Mouse (Mus musculus) embryonic stem cell, embryonic (primary cell): ENCODE results near the gene Txndc11.

Experiments used
- CTCF ChIA-PET, 4 experiments: fragments of 300-600 bp in 2 of 4; fragments of 350-600 bp in 2 of 4; sonication (Branson Sonifier 250); formaldehyde crosslinking; loops; one replicate each; lab custom pipeline; 2022; ENCODE audit warnings: inconsistent platforms in 2 of 4; lab: Charles Lee
- POLR2A ChIA-PET, 4 experiments: fragments of 300-600 bp in 2 of 4; fragments of 350-600 bp in 2 of 4; sonication (Branson Sonifier 250); formaldehyde crosslinking; loops; one replicate each; lab custom pipeline; 2022; ENCODE audit warnings: antibody characterized with exemption in 4 of 4, inconsistent platforms in 1 of 4; lab: Charles Lee

Txndc11 gene

DNA sequence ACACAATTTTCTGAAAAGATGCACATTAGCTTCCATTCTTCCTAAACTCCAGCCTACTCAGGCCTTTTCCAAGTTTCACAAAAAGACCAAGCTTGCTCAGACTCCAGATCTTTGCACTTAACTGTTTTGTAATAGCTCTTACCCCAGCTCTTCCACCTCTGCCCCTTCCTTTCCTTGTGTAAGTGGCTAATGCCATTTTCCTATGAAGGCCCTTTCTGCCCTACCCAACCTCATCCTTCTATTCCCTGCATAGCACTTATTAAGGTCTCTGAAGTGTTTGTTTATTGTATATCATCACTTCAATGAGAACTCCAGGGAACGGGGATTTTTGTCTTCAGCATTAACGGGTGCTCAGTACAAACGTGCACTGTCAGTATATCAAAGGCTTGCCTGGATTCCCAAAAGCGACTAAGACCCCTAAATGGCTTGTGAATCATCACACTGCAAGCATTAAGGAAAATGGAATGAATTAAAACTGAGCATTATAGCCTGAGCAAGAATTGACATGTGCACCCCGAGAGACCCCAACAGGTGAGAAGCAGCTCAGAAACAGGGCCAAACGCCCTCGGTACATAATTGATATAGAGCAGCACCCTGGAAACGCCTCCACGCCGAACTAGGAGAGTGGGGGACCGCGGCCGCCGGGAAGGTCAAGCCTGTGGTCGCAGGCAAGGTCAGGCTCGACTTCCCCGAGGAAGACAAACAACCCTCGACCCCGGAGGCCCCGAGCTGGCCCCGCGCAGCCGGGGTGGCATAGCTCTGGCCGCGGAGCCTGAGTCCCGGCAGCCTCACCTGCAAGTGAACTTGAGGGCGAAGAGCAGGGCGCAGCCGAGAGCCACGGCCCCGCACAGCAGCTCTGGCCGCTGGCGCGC is 738 bp downstream of the Txndc11 start:
- ChIA-PET POLR2A (interaction anchor here (0.6 to 2.9 kb wide), 51 partner anchors 9 to 434 kb away, joined by 3 to 18 read pairs (median 4); partner anchors contain the start of genes Zc3h7a (in 3 of the 4), Gspt1 (in 2 of the 4), Litaf (in 1 of the 4) and Rsl1d1 (in 1 of the 4)), CTCF (interaction anchor here in 2 of 4 experiments (1.2 to 1.3 kb wide), 2 partner anchors 40 to 41 kb away, joined by 3 to 4 read pairs; no protein-coding TSS in a partner anchor)

DNA sequence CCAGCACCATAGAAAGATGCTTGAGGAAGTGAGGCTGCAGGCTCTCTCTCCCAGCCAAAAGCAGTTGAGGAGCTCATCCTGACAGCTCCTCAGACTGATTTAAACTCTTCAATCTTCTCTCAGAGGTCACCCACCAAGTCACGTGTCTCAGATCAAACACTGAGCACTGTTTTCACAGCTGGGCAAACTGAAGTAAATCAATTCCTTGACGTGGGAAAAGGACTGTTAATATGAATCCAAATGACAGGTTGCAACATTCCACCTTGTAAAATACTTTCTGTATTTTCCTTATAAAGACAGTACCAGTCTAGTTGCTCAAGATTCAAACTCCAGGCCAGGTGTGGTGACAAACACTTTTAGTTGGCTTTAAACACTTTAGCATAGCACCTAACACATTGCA is 1.6 kb downstream of the Txndc11 start:
- ChIA-PET POLR2A (interaction anchor here in 2 of 4 experiments (0.9 to 2.9 kb wide), 21 partner anchors 10 to 227 kb away, joined by 3 to 18 read pairs (median 5); partner anchors contain the start of genes Gspt1 (in 2 of the 2), Litaf (in 1 of the 2), Rsl1d1 (in 1 of the 2) and Zc3h7a (in 1 of the 2)), CTCF (no interaction called here)

DNA sequence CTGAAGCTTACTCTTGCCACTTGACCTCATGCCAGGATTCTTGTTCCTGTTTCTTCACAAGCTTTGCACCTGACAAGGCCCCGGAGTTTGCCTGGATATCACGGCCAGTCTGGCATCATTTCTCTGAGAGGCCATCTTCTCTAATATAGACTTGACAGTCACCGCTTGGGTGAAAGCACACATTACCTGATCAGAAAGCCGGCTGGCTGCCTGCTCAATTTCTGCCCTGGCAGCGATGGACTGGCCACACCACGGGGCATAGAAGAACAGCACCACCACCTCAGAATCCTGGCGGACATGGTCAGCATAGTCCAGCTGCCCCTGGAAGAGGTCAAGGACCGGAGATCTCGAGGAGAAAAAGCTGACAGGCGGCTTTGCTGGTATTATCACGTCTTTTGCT is 6.1 kb downstream of the Txndc11 start:
- ChIA-PET POLR2A (interaction anchor here in 1 of 4 experiments (0.8 to 1.1 kb wide), 3 partner anchors 12 to 232 kb away, joined by 3 read pairs; partner anchors contain the start of gene Rsl1d1), CTCF (no interaction called here)

DNA sequence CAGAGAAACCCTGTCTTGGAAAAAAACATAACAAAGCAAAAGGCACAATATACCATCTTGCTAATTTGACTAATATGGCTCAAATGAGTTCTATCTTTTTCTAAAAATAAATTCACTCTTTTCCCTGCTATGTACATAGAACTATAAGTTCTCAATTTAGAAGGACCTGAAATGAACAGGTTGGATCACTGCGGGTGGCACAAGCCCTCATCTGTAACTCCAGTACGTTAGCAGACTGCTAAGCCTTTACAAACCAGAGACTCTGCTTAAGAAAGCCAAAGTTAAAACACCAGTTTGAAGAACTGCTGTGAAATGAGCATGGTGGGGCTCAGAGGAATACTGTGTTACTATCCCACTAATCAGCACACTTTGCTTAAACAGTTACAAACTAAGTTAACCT is 9.1 kb downstream of the Txndc11 start:
- CTCF ChIA-PET, result no interaction called here
- POLR2A ChIA-PET, result interaction anchor here in 1 of 4 experiments (1.5 kb wide), 1 partner anchor 10 kb away, joined by 3 read pairs; no protein-coding TSS in a partner anchor

DNA sequence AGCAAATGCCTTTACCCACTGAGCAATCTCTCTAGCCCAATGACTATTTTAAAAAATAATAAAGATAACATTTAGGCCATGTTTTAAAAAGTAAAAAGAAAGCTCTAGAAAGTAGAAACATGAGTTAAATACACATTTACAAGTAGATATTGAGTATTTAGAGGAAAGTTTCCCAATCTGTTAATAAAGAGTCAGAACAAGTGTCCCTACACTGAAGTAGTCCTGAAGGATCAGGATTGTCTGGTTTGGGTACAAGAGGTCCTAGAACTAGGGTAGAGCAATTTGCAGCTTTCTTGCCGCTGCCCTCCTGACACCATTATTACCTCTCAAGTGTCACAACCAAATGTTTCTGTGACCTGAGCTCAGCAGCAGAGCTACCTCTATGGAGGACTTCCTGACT is 10.3 kb downstream of the Txndc11 start:
- ChIA-PET POLR2A (interaction anchor here in 2 of 4 experiments (0.7 to 1.3 kb wide), 4 partner anchors 8 to 293 kb away, joined by 3 to 5 read pairs (median 3); partner anchors contain the start of gene Snx29 (in 1 of the 2)), CTCF (no interaction called here)

DNA sequence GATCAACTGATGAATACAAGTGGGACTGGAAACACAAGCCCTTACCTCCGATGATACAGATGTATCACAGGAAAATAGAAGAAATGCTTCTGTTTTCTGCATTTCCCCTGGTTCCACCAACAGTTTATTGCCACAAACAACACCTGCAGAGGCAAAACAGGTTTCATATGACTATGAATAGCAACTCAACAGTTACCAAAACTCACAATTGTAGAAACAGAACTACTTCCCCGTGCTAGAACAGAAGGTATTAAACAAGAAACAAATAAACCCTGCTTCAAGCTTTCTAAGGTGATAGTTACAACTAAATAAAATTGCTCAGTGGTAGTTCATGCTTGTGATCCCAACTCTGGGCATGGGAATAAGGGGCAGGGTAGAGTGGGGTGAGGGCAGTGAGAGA is 11.8 kb downstream of the Txndc11 start:
- ChIA-PET CTCF (interaction anchor here in 1 of 4 experiments (0.8 kb wide), 1 partner anchor 13 kb away, joined by 3 read pairs; no protein-coding TSS in a partner anchor), POLR2A (interaction anchor here in 2 of 4 experiments (1.0 to 1.5 kb wide), 3 partner anchors 10 to 52 kb away, joined by 3 read pairs; no protein-coding TSS in a partner anchor)

DNA sequence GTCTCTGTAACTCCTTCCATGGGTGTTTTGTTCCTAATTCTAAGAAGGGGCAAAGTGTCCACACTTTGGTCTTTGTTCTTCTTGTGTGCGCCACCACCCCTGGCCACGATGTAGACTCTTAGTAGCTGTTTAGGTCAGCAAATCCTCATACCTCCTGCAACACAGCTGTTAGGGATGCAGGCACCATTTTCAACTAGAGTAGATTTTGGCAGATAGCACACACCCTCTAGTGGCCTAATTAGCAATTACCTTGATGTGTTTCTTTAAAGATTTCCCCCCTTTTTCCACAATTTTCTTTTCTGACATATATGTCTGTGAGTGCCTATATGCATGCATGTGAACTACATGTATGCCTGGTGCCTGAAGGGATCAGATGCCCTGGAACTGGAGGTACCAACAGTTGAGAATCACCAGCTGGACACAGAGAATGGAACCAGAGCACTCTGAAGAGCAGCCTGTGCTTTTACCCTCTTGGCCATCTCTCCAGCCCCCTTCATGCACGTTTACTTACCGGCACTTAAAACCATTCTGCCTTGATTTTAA is 25.2 kb downstream of the Txndc11 start:
- ChIA-PET CTCF (interaction anchor here in 3 of 4 experiments (0.7 to 2.2 kb wide), 19 partner anchors 8 to 253 kb away, joined by 3 to 22 read pairs (median 3); partner anchors contain the start of gene Litaf (in 1 of the 3)), POLR2A (interaction anchor here in 3 of 4 experiments (0.6 to 1.6 kb wide), 6 partner anchors 35 to 332 kb away, joined by 3 to 8 read pairs (median 4); no protein-coding TSS in a partner anchor)

DNA sequence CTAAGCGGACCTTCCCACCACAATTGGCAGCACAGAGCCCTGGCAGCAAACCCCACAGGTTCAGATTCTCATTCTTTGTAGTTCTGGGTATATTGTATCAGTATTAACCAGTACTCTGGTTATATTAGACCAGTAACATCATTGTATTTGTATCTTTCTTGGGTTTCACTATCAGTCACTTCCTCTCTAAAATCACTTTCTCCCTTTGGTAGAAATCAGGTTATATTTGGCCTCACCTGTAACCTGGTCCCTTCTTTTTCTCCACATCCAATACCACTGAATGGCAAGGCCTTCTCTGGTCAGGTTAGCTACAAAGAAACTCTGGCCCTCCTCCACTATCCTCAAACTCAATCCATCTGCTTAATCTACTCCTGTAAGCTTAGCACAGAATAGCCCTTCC is 29.5 kb downstream of the Txndc11 start:
- POLR2A ChIA-PET, result interaction anchor here in 2 of 4 experiments (0.9 to 1.3 kb wide), 2 partner anchors 34 to 59 kb away, joined by 3 read pairs; no protein-coding TSS in a partner anchor
- CTCF ChIA-PET, result no interaction called here

DNA sequence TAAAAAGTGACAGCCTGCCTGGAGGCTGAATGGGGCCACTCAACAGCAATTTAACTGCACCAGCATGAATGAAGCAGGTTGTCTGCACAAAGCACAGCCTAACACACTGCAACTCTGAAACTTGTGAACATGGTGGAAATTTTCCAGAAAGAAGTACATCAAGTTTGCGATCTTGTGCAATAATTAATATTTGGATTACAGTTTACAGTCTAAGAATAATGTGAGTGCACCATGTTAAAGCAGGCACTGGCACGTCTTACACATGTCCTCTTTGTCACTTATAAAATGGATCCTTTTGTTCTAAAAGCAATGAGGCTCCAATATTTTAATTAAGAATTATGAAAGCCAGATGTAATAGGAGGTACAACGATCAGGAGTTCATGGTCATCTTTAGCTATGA is 37.1 kb downstream of the Txndc11 start:
- ChIA-PET CTCF (interaction anchor here in 1 of 4 experiments (1.0 kb wide), 1 partner anchor 11 kb away, joined by 3 read pairs; no protein-coding TSS in a partner anchor), POLR2A (no interaction called here)

DNA sequence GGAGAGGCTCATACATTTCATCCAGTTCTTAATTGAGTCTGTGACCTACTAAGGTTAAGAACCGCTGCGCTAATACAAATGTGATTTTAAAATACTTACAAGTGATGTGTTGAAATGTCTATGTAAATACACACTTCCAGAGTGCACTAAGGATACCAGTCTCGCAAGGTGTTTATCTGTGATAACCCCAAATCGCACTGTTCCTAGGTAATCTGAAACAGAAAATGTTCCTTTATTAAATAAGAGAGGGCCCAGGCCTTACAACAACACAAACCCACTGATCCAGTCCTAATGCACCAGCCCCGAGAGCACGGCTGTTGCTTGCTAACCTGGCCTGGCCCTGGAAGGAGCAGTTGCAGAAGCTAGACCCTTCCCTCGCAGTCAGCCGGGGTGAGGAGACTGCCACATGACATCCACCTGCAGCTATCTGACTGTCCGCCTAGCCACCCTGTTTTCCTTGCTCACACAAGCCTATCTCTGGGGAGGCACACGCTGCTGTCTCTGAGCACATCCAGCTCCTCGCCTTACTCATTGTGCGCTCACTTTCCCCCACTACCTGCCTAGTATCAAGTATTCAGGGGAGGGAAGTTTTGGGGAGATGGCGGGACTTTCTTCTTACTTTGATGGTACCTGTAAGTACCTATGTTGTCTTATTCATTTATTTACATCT is 40.6 kb downstream of the Txndc11 start:
- CTCF ChIA-PET, result interaction anchor here in 3 of 4 experiments (0.5 to 1.4 kb wide), 3 partner anchors 59 to 371 kb away, joined by 3 to 4 read pairs (median 3); no protein-coding TSS in a partner anchor
- POLR2A ChIA-PET, result no interaction called here

DNA sequence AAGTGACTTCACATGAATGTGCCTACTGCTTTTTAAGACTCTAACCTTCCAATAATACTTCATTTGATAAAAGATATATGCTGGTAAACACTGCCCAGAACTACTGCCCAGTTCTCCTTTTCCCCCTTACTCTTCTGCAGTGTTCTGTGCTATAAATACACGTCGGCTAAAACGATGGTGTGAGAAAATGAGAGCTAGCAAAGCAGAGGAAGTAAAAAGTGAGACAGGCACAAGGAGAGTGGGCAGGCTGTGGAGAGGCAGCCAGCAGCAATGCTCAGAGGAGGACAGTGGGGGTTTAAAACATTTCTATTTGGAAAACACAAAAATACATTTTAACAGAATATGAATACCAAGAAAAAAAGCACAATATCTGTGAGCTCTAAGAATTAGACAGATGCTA is 41.9 kb downstream of the Txndc11 start:
- ChIA-PET POLR2A (no interaction called here), CTCF (interaction anchor here in 2 of 4 experiments (1.0 to 1.2 kb wide), 3 partner anchors 17 to 58 kb away, joined by 3 read pairs; no protein-coding TSS in a partner anchor)

DNA sequence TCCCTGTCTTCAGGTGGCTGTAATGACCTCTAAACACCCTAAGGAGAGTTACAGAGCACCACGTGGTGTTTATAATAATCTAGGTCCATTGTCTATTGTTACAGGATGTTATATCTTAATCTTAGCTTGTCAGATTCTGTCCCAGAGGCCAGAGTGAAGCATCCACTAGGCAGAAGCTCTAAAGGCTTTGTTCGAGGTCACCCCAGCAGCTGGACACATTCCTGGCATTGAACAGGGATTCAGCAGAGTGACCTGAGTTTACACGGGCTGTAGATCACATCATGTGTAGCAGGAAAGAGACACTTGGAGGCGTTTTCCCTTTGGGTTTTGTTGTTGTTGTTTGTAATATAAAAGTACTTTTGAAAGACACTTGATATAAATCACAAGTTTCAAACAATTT is 42.4 kb downstream of the Txndc11 start:
- ChIA-PET POLR2A (interaction anchor here in 1 of 4 experiments (1.4 kb wide), 1 partner anchor 10 kb away, joined by 4 read pairs; no protein-coding TSS in a partner anchor), CTCF (interaction anchor here in 3 of 4 experiments (1.0 to 1.5 kb wide), 4 partner anchors 17 to 57 kb away, joined by 3 to 4 read pairs (median 3); no protein-coding TSS in a partner anchor)

DNA sequence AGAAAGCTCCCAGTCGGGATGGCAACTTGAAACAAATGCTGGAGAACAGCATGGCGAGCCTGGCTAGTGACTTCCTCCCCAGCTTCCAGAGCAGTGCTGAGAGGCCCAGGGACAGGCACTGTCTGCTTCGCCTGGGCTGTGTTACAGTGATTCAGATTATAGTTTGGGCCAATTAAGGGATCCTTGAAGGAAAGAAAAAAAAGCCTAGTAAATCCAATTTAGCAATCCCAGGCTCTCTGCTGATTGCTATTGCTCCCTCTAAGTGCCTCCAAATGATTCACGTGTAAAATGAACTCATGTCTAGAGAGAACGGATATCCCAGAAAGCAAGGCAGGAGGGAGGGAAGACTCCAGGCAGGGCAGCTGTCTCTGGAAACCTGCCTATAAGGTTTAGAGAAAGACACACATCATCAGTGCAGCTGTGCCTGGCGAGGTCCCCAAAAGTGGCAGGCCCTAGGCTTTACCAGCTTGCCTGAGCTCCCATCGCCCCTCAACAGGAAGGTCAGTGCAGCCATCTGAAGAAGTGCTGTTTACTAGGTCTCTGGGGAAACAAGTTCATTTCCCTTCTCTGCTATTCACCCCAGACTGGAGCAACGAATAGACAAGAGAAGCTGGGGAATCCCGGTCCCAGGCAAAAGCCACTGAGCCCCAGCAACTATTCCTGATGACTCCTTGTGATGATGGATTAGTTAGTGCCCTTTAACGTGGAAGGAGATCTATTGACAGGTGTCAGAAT is 43.4 kb downstream of the Txndc11 start:
- POLR2A ChIA-PET, result interaction anchor here in 2 of 4 experiments (0.6 to 1.6 kb wide), 4 partner anchors 8 to 143 kb away, joined by 3 to 4 read pairs (median 4); no protein-coding TSS in a partner anchor
- CTCF ChIA-PET, result interaction anchor here in 2 of 4 experiments (1.4 to 1.5 kb wide), 2 partner anchors 55 to 56 kb away, joined by 3 to 4 read pairs; no protein-coding TSS in a partner anchor

DNA sequence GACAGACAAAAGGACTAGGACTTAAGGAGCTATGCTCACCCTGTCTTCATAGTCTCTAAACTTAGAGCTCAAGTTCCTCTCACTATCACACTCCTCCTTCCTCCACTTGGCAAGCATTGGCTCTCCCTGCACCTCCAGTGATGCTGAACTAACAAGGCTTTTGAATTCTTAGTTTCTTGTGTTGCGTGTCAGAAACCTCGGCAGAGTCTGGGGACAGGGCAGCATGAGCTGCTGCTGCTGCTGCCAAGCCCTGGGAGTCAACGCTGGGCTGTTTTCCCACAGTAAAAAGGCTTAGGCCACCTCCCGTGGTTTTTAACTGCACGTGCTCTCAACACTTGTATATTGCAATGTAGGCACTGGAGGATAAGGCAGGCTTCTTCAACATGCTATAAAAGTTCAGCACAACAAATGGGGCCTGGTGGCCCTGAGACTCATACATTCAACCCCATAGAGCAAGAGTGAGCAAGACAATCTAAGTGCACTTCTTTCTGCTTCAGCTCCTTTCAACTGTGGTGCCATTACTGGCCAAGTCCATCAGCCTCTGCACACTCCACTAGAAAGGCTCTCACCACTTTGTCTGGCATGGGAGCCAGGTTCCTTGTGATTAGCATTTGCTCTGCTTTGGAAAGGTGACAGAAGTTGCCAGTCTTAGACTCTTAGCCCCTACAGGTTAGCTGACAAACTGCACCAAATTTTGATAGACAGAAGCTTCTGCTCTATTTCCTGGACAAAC is 47.4 kb downstream of the Txndc11 start:
- ChIA-PET CTCF (interaction anchor here (0.7 to 3.1 kb wide), 17 partner anchors 8 to 1326 kb away, joined by 3 to 8 read pairs (median 4); no protein-coding TSS in a partner anchor), POLR2A (interaction anchor here in 2 of 4 experiments (0.9 to 1.7 kb wide), 7 partner anchors 10 to 53 kb away, joined by 3 to 6 read pairs (median 4); no protein-coding TSS in a partner anchor)

DNA sequence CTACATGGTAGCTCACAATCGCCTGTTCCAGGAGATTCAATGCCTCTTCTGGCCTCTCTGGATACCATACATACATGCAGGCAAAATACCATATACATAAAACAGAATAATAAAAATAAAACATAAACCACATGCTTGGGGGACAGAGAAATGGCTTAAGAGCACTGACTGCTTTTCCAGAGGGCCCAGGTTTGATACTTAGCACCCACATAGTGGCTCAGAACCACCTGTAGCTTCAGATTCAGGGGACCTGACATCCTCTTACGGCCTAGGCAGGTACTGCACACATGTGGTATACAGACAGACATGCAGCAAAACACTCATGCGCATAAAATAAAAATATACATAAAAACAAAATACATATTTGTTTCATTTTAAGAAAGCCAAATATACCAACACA is 48.2 kb downstream of the Txndc11 start:
- ChIA-PET CTCF (interaction anchor here in 3 of 4 experiments (0.8 to 3.1 kb wide), 6 partner anchors 11 to 52 kb away, joined by 3 to 8 read pairs (median 3); no protein-coding TSS in a partner anchor), POLR2A (interaction anchor here in 2 of 4 experiments (0.8 to 1.2 kb wide), 5 partner anchors 9 to 139 kb away, joined by 3 to 4 read pairs (median 3); no protein-coding TSS in a partner anchor)

DNA sequence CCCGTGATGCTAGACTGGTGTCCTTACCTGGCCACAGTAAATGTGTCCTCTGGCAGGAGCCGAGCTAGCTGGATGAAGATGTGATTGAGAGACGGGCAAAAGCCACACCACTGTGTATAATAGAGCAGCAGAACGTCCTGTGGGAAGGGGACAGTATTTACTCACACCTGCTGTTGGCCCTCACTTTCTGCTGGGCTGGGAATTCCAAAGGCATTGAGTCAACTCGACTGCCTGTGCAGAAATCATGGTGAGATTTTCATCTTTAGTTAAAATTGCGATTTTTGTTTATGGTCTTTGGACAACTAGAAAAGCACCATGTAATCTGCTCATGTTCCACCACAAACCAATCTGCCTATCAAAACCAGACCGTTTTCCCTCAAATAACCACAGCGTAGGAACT is 50.3 kb downstream of the Txndc11 start:
- POLR2A ChIA-PET, result interaction anchor here in 1 of 4 experiments (1.7 kb wide), 1 partner anchor 41 kb away, joined by 3 read pairs; no protein-coding TSS in a partner anchor
- CTCF ChIA-PET, result no interaction called here
